Mouse (Mus musculus): ENCODE results near the gene Asic4. TPM values are rescaled to one million over a fixed set of nuclear protein-coding genes. Genes with fewer than 3 reads are reported as not detected.

Gene Asic4
- total and polyA plus RNA-seq, 2 experiments from 2014 or later: 0.04 TPM; not detected in 1

GRCm38 (mm10) chr1:75408210-75408609 is 42.0 kb upstream of the Asic4 start:
- no peaks in the 10 kb centered on the region for H3K9me3 ChIP-seq (replicated peaks; ENCODE audit: control insufficient read depth, low read length)
- H3K36me3 ChIP-seq (replicated peaks; ENCODE audit: control insufficient read depth, insufficient read depth, low read length): peaks cover 64% of the 10 kb centered on the region
- DNase-seq (ENCODE audit: low spot score) (no peak), ATAC-seq (ENCODE audit: insufficient read depth, low read depth) (peak; percentile 54)
- H3K4me2 ChIP-seq (ENCODE audit: low read depth, low read length): no peak overlapping the region
- peak overlapping the region; percentile 63 for H3K27ac ChIP-seq (ENCODE audit: low read depth)
- no peak for TF ChIP-seq CTCF (IDR thresholded peaks at IDR 0.05; ENCODE audit: low read depth)
- no peak for TF ChIP-seq EP300 (IDR thresholded peaks at IDR 0.05; ENCODE audit: low read depth)
- no peak overlapping the region for H3K4me3 ChIP-seq (ENCODE audit: low read depth, low read length)
- H3K4me1 ChIP-seq (ENCODE audit: control insufficient read depth, insufficient read depth): 0 out of 2 replicates have a peak, but pooled peaks cover 3% of the 10 kb centered on the region
- WGBS: 31% methylated on average over 4 of the region's 4 CpGs
- H3K9ac ChIP-seq (replicated peaks; ENCODE audit: low read depth, low read length): no peak overlapping the region
- H3K27me3 ChIP-seq (ENCODE audit: control insufficient read depth, insufficient read depth, low read length): no peaks in the 10 kb centered on the region

- 0 out of 2 replicates have a peak, but pooled peaks cover 3% of the 10 kb centered on the region for H3K4me1 ChIP-seq (ENCODE audit: control insufficient read depth, insufficient read depth)
- no peak for ATAC-seq (ENCODE audit: insufficient read depth, low read depth)
- H3K36me3 ChIP-seq (replicated peaks; ENCODE audit: control insufficient read depth, insufficient read depth, low read length): peaks cover 61% of the 10 kb centered on the region
These were observed 40.3 kb upstream of the Asic4 start for GRCm38 (mm10) chr1:75409950-75410349.

GRCm38 (mm10) chr1:75412196-75412595 is 38.0 kb upstream of the Asic4 start:
- no peak overlapping the region for H3K4me3 ChIP-seq (ENCODE audit: low read depth, low read length)
- H3K9me3 ChIP-seq (replicated peaks; ENCODE audit: control insufficient read depth, low read length): no peaks in the 10 kb centered on the region
- ATAC-seq (ENCODE audit: insufficient read depth, low read depth) (no peak), DNase-seq (ENCODE audit: low spot score) (no peak)
- H3K4me1 ChIP-seq (ENCODE audit: control insufficient read depth, insufficient read depth): 0 out of 2 replicates have a peak, but pooled peaks cover 2% of the 10 kb centered on the region
- no peak overlapping the region for H3K9ac ChIP-seq (replicated peaks; ENCODE audit: low read depth, low read length)
- no peak overlapping the region for H3K27ac ChIP-seq (ENCODE audit: low read depth)
- TF ChIP-seq EP300 (IDR thresholded peaks at IDR 0.05; ENCODE audit: low read depth) (no peak), CTCF (IDR thresholded peaks at IDR 0.05; ENCODE audit: low read depth) (no peak)
- H3K4me2 ChIP-seq (ENCODE audit: low read depth, low read length): no peak overlapping the region
- H3K27me3 ChIP-seq (ENCODE audit: control insufficient read depth, insufficient read depth, low read length): no peaks in the 10 kb centered on the region
- 88% methylated on average over 3 of the region's 3 CpGs for WGBS
- H3K36me3 ChIP-seq (replicated peaks; ENCODE audit: control insufficient read depth, insufficient read depth, low read length): peaks cover 62% of the 10 kb centered on the region

More at GRCm38 (mm10) chr1:75409950-75410349, 40.3 kb upstream of the Asic4 start:
- Histone ChIP-seq H3K9me3 (replicated peaks; ENCODE audit: control insufficient read depth, low read length) (no peaks in the 10 kb centered on the region), H3K4me3 (ENCODE audit: low read depth, low read length) (no peak overlapping the region), H3K9ac (replicated peaks; ENCODE audit: low read depth, low read length) (no peak overlapping the region), H3K4me2 (ENCODE audit: low read depth, low read length) (no peak overlapping the region), H3K27me3 (ENCODE audit: control insufficient read depth, insufficient read depth, low read length) (no peaks in the 10 kb centered on the region), H3K27ac (ENCODE audit: low read depth) (no peak overlapping the region)
- WGBS: 86% methylated on average over 7 of the region's 7 CpGs
- no peak for DNase-seq (ENCODE audit: low spot score)
- no peak for TF ChIP-seq EP300 (IDR thresholded peaks at IDR 0.05; ENCODE audit: low read depth)
- no peak for TF ChIP-seq CTCF (IDR thresholded peaks at IDR 0.05; ENCODE audit: low read depth)

GRCm38 (mm10) chr1:75413749-75414148 is 36.5 kb upstream of the Asic4 start:
- Histone ChIP-seq H3K9ac (replicated peaks; ENCODE audit: low read depth, low read length) (no peak overlapping the region), H3K4me2 (ENCODE audit: low read depth, low read length) (no peak overlapping the region), H3K9me3 (replicated peaks; ENCODE audit: control insufficient read depth, low read length) (no peaks in the 10 kb centered on the region), H3K4me3 (ENCODE audit: low read depth, low read length) (no peak overlapping the region), H3K36me3 (replicated peaks; ENCODE audit: control insufficient read depth, insufficient read depth, low read length) (peaks cover 74% of the 10 kb centered on the region), H3K27ac (ENCODE audit: low read depth) (peak overlapping the region; percentile 27), H3K4me1 (ENCODE audit: control insufficient read depth, insufficient read depth) (no peaks in the 10 kb centered on the region), H3K27me3 (ENCODE audit: control insufficient read depth, insufficient read depth, low read length) (no peaks in the 10 kb centered on the region)
- ATAC-seq (ENCODE audit: insufficient read depth, low read depth) (peak; percentile 64), DNase-seq (ENCODE audit: low spot score) (peak; percentile 55)
- 61% methylated on average over 3 of the region's 3 CpGs for WGBS
- peak; percentile 63 for TF ChIP-seq CTCF (IDR thresholded peaks at IDR 0.05; ENCODE audit: low read depth)
- TF ChIP-seq EP300 (IDR thresholded peaks at IDR 0.05; ENCODE audit: low read depth): no peak

- TF ChIP-seq CTCF (IDR thresholded peaks at IDR 0.05; ENCODE audit: low read depth) (no peak), EP300 (IDR thresholded peaks at IDR 0.05; ENCODE audit: low read depth) (no peak)
- Histone ChIP-seq H3K36me3 (replicated peaks; ENCODE audit: control insufficient read depth, insufficient read depth, low read length) (peaks cover 60% of the 10 kb centered on the region), H3K27me3 (ENCODE audit: control insufficient read depth, insufficient read depth, low read length) (peaks cover 20% of the 10 kb centered on the region), H3K4me1 (ENCODE audit: control insufficient read depth, insufficient read depth) (no peaks in the 10 kb centered on the region), H3K4me3 (ENCODE audit: low read depth, low read length) (no peak overlapping the region), H3K27ac (ENCODE audit: low read depth) (no peak overlapping the region), H3K4me2 (ENCODE audit: low read depth, low read length) (no peak overlapping the region), H3K9me3 (replicated peaks; ENCODE audit: control insufficient read depth, low read length) (no peaks in the 10 kb centered on the region), H3K9ac (replicated peaks; ENCODE audit: low read depth, low read length) (no peak overlapping the region)
- DNase-seq (ENCODE audit: low spot score) (no peak), ATAC-seq (ENCODE audit: insufficient read depth, low read depth) (0 out of 2 replicates have a peak, but pooled peaks have one; percentile 4)
- WGBS: 37% methylated on average over 20 of the region's 20 CpGs
These were observed 28.4 kb upstream of the Asic4 start for GRCm38 (mm10) chr1:75421794-75422193.
